Mouse (Mus musculus): ENCODE data around the gene Smim1.

DNA sequence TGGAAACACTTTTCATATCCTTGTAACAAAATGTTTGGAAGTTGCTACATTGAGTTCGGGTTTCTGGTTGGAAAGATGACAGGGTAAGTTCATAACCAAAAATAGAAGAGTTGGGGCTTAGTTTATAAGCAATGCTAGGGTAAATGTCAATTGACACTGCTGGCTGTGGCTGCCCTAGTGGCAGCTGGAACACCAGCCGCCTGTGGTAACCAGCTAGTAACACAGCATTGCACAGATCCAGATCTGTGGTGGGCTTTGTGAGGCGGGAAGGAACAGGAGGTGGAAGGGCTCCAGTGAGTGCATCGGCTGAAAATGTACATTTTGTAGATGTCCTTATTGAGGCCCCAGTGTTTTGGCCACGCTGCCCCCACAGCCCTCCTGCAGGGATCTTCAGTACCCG, 50.3 kb downstream of the Smim1 start:
- no peak for TF ChIP-seq POLR2A (IDR thresholded peaks at IDR 0.05; ENCODE audit: control insufficient read depth, extremely low read depth, insufficient read depth, low read length, poor library complexity)
- TF ChIP-seq CTCF (IDR thresholded peaks at IDR 0.05; ENCODE audit: borderline replicate concordance, control insufficient read depth, extremely low read depth, insufficient read depth, low read length, poor library complexity): no peak
